Mouse (Mus musculus) stomach, postnatal 0 days (tissue): Measurements from ENCODE around the gene Aldh1l1. TPM values are rescaled to one million over a fixed set of nuclear protein-coding genes. Genes with fewer than 3 reads are reported as not detected.

Experiments used
- ATAC-seq: fragments of 200-750 bp; cut with Nextera tagmentation; 2 replicates; pipeline ENCODE4 v1.8.0; 2017; ENCODE audit not compliant: low FRiP score, low TSS enrichment
- DNase-seq: peaks from one replicate; pipeline ENCODE4 v3.0.0-alpha.2; 2016; ENCODE audit warnings: low spot score
- H3K27ac ChIP-seq: fragments of 300-500 bp; sonication (generic); replicated peaks from 2 replicates; pipeline ENCODE4 v1.5.1; 2014; ENCODE audit warnings: mild to moderate bottlenecking, control low read depth
- H3K27me3 ChIP-seq: fragments of 300-500 bp; sonication (generic); 2 replicates; pipeline ENCODE4 v1.6.1; 2014; ENCODE audit warnings: low read length; ENCODE audit not compliant: control insufficient read depth, insufficient read depth
- H3K36me3 ChIP-seq: fragments of 300-500 bp; sonication (generic); 2 replicates; pipeline ENCODE4 v1.6.1; 2014; ENCODE audit warnings: low read length, mixed read lengths; ENCODE audit not compliant: control insufficient read depth, insufficient read depth
- H3K4me1 ChIP-seq: fragments of 300-500 bp; sonication (generic); replicated peaks from 2 replicates; pipeline ENCODE4 v1.6.1; 2014; ENCODE audit warnings: antibody characterized with exemption; ENCODE audit not compliant: control insufficient read depth, insufficient read depth
- H3K4me2 ChIP-seq: fragments of 300-500 bp; sonication (generic); replicated peaks from 2 replicates; pipeline ENCODE4 v1.6.1; 2014; ENCODE audit warnings: low read depth, mild to moderate bottlenecking, control low read depth, moderate library complexity
- H3K4me3 ChIP-seq: fragments of 300-500 bp; sonication (generic); 2 replicates; pipeline ENCODE4 v1.5.1; 2014; ENCODE audit warnings: low read depth, low read length, control low read depth
- H3K9ac ChIP-seq: fragments of 300-500 bp; sonication (generic); 2 replicates; pipeline ENCODE4 v1.6.1; 2014; ENCODE audit warnings: mild to moderate bottlenecking, low read length, control low read depth, mixed read lengths
- H3K9me3 ChIP-seq: fragments of 300-500 bp; sonication (generic); 2 replicates; pipeline ENCODE4 v1.6.1; 2016; ENCODE audit warnings: low read length; ENCODE audit not compliant: control insufficient read depth
- CTCF ChIP-seq: IDR thresholded peaks from 2 replicates; pipeline ENCODE4 v1.5.1; 2016; ENCODE audit warnings: antibody characterized with exemption, low read depth, mild to moderate bottlenecking, moderate library complexity
- EP300 ChIP-seq: optimal IDR thresholded peaks from 2 replicates; pipeline ENCODE3; 2016; ENCODE audit warnings: antibody characterized with exemption
- WGBS: fragments of 180-500 bp; shearing (Covaris S2); extraction: QIAGEN DNeasy Blood & Tissue Kit; methylation state at CpG from one replicate; pipeline ENCODE4 v1.1.7; 2014; 5-methylcytosine and 5-hydroxymethylcytosine counted together
- polyA plus RNA-seq: library from polyadenylated mRNA; unstranded; fragments of >200 nt; fragmentation: Nextera tagmentation; extraction: Ambion mirVana; gene quantifications from 2 replicates; pipeline ENCODE4 v1.2.1, GENCODE M21; 2015

Aldh1l1 gene
- polyA plus RNA-seq, 1 experiment from 2014 or later: 6.6 TPM

DNA sequence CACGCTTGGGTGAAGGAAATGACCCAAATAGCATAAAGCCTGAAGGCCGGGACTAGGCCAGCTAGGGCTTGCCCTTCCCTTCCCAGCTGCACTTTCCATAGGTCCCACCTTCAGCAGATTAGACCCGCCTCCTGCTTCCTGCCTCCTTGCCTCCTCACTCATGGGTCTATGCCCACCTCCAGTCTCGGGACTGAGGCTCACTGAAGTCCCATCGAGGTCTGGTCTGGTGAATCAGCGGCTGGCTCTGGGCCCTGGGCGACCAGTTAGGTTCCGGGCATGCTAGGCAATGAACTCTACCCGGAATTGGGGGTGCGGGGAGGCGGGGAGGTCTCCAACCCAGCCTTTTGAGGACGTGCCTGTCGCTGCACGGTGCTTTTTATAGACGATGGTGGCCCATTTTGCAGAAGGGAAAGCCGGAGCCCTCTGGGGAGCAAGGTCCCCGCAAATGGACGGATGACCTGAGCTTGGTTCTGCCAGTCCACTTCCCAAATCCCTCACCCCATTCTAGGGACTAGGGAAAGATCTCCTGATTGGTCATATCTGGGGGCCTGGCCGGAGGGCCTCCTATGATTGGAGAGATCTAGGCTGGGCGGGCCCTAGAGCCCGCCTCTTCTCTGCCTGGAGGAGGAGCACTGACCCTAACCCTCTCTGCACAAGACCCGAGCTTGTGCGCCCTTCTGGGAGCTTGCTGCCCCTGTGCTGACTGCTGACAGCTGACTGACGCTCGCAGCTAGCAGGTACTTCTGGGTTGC, 64.1 kb downstream of the Aldh1l1 start:
- 13% methylated on average over 25 of the region's 25 CpGs for WGBS
- Histone ChIP-seq H3K4me2 (peak overlapping the region; percentile 61), H3K4me1 (no peaks in the 10 kb centered on the region), H3K27ac (peak overlapping the region; percentile 53; the same call in 1 of the 2 replicates), H3K36me3 (no peaks in the 10 kb centered on the region), H3K9ac (peak overlapping the region; percentile 51; the same call in 1 of the 2 replicates), H3K27me3 (no peaks in the 10 kb centered on the region), H3K9me3 (no peaks in the 10 kb centered on the region), H3K4me3 (peak overlapping the region; percentile 39)
- TF ChIP-seq EP300 (no peak), CTCF (no peak)
- ATAC-seq (peak; percentile 90), DNase-seq (peak; percentile 75)

DNA sequence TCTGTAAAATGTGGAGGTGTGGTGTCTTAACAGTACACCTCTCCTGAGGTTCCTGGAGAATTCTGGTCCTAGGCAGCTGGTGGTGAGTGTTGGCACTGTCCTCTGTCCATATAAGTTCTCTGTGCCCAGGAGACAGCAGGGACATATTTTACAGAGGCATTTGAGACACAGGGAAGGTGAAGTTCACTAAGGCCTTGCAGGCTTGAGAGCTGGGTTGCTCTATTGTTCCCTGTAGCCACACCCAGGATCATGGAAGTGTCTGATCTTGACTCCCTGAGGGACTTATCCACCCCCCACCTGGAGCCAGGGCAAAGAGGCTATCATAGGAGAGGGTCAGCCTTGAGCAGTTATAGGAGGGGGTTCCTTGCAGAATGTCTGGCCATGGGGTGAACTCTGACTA, 65.0 kb downstream of the Aldh1l1 start:
- H3K27me3 ChIP-seq: no peaks in the 10 kb centered on the region
- DNase-seq (no peak), ATAC-seq (no peak)
- peak overlapping the region; percentile 61 for H3K4me2 ChIP-seq
- H3K9me3 ChIP-seq: no peaks in the 10 kb centered on the region
- no peaks in the 10 kb centered on the region for H3K4me1 ChIP-seq
- TF ChIP-seq CTCF (no peak), EP300 (no peak)
- H3K27ac ChIP-seq: peak overlapping the region; percentile 53; the same call in 1 of the 2 replicates
- H3K9ac ChIP-seq: no peak overlapping the region
- H3K36me3 ChIP-seq: no peaks in the 10 kb centered on the region
- peak overlapping the region; percentile 39; the same call in 1 of the 2 replicates for H3K4me3 ChIP-seq

DNA sequence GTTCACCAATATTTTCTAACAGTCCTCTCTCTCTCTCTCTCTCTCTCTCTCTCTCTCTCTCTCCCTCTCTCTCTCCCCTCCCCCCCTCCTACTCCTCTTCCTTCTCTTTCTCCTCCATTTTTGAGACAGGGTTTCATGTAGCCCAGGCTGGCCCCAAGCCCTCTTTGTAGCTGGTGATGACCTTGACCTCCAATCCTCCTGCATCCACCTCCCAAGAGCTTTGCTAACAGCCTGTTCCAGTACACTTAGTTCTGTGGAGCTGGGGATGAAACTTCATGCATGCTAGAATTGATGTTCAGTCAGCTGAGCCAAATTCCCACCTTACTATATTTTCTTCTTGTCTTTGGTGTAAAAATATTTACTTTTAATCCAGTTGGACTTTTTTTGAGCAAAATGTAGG, 67.0 kb downstream of the Aldh1l1 start:
- no peak overlapping the region for H3K9ac ChIP-seq
- TF ChIP-seq CTCF (no peak), EP300 (no peak)
- H3K4me3 ChIP-seq: no peak overlapping the region
- ATAC-seq: no peak
- no peaks in the 10 kb centered on the region for H3K4me1 ChIP-seq
- no peak for DNase-seq
- no peaks in the 10 kb centered on the region for H3K9me3 ChIP-seq
- no peaks in the 10 kb centered on the region for H3K27me3 ChIP-seq
- no peak overlapping the region for H3K4me2 ChIP-seq
- H3K36me3 ChIP-seq: no peaks in the 10 kb centered on the region
- no peak overlapping the region for H3K27ac ChIP-seq

DNA sequence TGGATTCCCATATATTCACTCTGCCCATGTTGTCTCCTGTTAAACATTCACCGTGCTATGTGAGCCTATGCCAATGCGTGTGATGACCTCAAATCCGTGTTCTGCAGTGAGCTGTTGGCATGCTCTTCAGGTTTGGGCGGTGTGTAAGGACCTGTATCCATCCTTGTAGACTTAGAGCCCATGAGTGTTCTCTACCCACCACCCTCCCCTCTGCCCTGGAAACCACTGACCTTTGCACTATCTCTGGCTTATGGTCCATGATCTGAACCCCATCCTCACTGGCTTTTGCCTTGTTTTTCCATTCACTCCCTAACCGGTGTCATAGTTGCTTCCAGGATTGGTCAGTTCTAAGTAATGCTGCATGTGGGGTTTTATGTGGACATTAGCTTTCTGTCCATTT, 67.5 kb downstream of the Aldh1l1 start:
- H3K4me2 ChIP-seq: no peak overlapping the region
- no peak for DNase-seq
- no peak overlapping the region for H3K4me3 ChIP-seq
- no peaks in the 10 kb centered on the region for H3K27me3 ChIP-seq
- H3K9me3 ChIP-seq: no peaks in the 10 kb centered on the region
- no peak overlapping the region for H3K27ac ChIP-seq
- TF ChIP-seq CTCF (no peak), EP300 (no peak)
- H3K9ac ChIP-seq: no peak overlapping the region
- WGBS: 89% methylated on average over 5 of the region's 5 CpGs
- no peaks in the 10 kb centered on the region for H3K4me1 ChIP-seq
- no peaks in the 10 kb centered on the region for H3K36me3 ChIP-seq
- ATAC-seq: no peak

DNA sequence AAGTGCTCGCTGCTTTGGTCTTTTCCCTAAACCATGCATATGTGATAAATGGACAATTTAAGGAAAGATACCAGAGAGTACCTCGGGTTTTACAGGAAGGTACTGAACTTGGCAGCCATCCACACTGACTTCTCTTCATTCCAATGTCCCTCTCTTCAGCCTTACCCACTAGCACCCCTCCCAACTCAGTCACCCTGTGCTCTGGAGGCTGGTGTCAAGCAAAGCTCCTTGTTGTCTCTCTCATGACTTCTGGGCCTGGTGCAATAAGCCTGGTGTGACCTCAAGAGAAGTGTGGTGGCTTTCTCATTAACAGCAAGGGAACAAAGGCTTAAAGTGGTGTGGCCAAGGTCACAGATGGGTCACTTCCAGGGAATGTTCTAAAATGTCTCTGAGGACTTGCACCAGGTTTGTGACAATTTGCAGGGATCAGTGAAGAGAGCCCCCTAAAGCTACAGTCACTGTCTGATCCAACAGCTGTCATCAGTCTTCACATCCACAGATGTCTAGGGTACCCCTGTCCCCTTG, 70.4 kb downstream of the Aldh1l1 start:
- ATAC-seq (no peak), DNase-seq (no peak)
- Histone ChIP-seq H3K4me3 (no peak overlapping the region), H3K9ac (no peak overlapping the region), H3K27me3 (no peaks in the 10 kb centered on the region), H3K36me3 (no peaks in the 10 kb centered on the region), H3K4me1 (no peaks in the 10 kb centered on the region), H3K27ac (no peak overlapping the region), H3K9me3 (no peaks in the 10 kb centered on the region), H3K4me2 (no peak overlapping the region)
- WGBS: 36% methylated on average over 2 of the region's 2 CpGs
- TF ChIP-seq EP300: no peak
- no peak for TF ChIP-seq CTCF

DNA sequence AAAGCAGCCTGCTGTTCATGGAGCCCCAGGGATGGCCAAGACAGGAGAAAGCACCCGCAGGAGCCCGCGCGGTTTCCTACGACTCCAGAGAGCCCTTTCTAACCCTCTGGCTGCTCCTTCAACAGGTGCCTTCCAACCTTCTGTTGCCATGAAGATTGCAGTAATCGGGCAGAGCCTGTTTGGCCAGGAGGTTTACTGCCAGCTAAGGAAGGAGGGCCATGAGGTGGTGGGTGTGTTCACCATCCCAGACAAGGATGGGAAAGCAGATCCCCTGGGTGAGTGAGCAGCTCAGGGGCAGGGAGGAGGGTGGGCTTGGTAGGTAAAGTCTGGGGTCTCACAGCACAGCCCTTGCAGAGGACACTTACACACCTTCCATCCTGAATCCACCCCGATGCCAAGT, 70.8 kb downstream of the Aldh1l1 start:
- Histone ChIP-seq H3K9me3 (no peaks in the 10 kb centered on the region), H3K4me2 (no peak overlapping the region), H3K4me3 (no peak overlapping the region), H3K36me3 (no peaks in the 10 kb centered on the region), H3K9ac (no peak overlapping the region), H3K4me1 (no peaks in the 10 kb centered on the region), H3K27ac (no peak overlapping the region), H3K27me3 (no peaks in the 10 kb centered on the region)
- 91% methylated on average over 7 of the region's 7 CpGs for WGBS
- ATAC-seq: no peak
- no peak for DNase-seq
- no peak for TF ChIP-seq EP300
- TF ChIP-seq CTCF: no peak
